Mouse (Mus musculus): ENCODE data around the gene Gramd2.
A peak's percentile ranks its signal among the peaks of the same experiment; 100 is the strongest.
"Not testable (repeated sequence)": the region's sequence is repeated elsewhere in the genome, so short reads cannot be mapped to it uniquely, and the experiment has no call there.

The Gramd2 gene

GRCm38 (mm10) chr9:59721144-59721543 lies 41.2 kb downstream of the Gramd2 start:
- no peak for DNase-seq (ENCODE audit: low spot score in 2 of 2)

GRCm38 (mm10) chr9:59723096-59723657 lies 43.2 kb downstream of the Gramd2 start:
- peak; percentile 45 to 51 for DNase-seq (ENCODE audit: low spot score in 2 of 2)

GRCm38 (mm10) chr9:59723791-59724442 lies 44.0 kb downstream of the Gramd2 start:
- DNase-seq (ENCODE audit: low spot score in 2 of 2), result no peak

GRCm38 (mm10) chr9:59725515-59725914 lies 45.6 kb downstream of the Gramd2 start:
- DNase-seq (ENCODE audit: low spot score in 2 of 2), result no peak

- no peak for DNase-seq (ENCODE audit: low spot score in 2 of 2)
Observed at GRCm38 (mm10) chr9:59727569-59728286, 47.8 kb downstream of the Gramd2 start.

- no peak for DNase-seq (ENCODE audit: low spot score in 2 of 2)
Observed at GRCm38 (mm10) chr9:59731136-59731535, 51.2 kb downstream of the Gramd2 start.

- DNase-seq (ENCODE audit: low spot score in 2 of 2), result peak in 1 of 2 experiments; percentile 64
Observed at GRCm38 (mm10) chr9:59733075-59733474, 53.1 kb downstream of the Gramd2 start.

GRCm38 (mm10) chr9:59735394-59735793 lies 55.5 kb downstream of the Gramd2 start:
- DNase-seq (ENCODE audit: low spot score in 2 of 2), result no peak

- no peak for DNase-seq (ENCODE audit: low spot score in 2 of 2)
Observed at GRCm38 (mm10) chr9:59740593-59740992, 60.6 kb downstream of the Gramd2 start.

GRCm38 (mm10) chr9:59743903-59744302 lies 64.0 kb downstream of the Gramd2 start:
- DNase-seq (ENCODE audit: low spot score in 2 of 2), result no peak

- no peak for DNase-seq (ENCODE audit: low spot score in 2 of 2)
Observed at GRCm38 (mm10) chr9:59748387-59748786, 68.4 kb downstream of the Gramd2 start.

GRCm38 (mm10) chr9:59748969-59749368 lies 69.0 kb downstream of the Gramd2 start:
- peak in 1 of 2 experiments; percentile 16 for DNase-seq (ENCODE audit: low spot score in 2 of 2)

GRCm38 (mm10) chr9:59749581-59750265 lies 69.8 kb downstream of the Gramd2 start:
- DNase-seq (ENCODE audit: low spot score in 2 of 2), result no peak

- DNase-seq (ENCODE audit: low spot score in 2 of 2), result peak; percentile 99 to 100
Observed at GRCm38 (mm10) chr9:59750267-59751065, 70.5 kb downstream of the Gramd2 start, which contains the start of the genes Senp8 and Myo9a. Gene Senp8 (minus strand): TSS chr9:59750710. Gene Myo9a (plus strand): TSS chr9:59750896.

- DNase-seq (ENCODE audit: low spot score in 2 of 2), result peak; percentile 86 to 98
Observed at GRCm38 (mm10) chr9:59751066-59751581, 71.2 kb downstream of the Gramd2 start.

GRCm38 (mm10) chr9:59751966-59752365 lies 72.0 kb downstream of the Gramd2 start:
- no peak for DNase-seq (ENCODE audit: low spot score in 2 of 2)

- no peak for DNase-seq (ENCODE audit: low spot score in 2 of 2)
Observed at GRCm38 (mm10) chr9:59755199-59755598, 75.3 kb downstream of the Gramd2 start.

GRCm38 (mm10) chr9:59757016-59757415 lies 77.1 kb downstream of the Gramd2 start:
- not testable (repeated sequence) for DNase-seq (ENCODE audit: low spot score in 2 of 2)

- DNase-seq (ENCODE audit: low spot score in 2 of 2), result no peak
Observed at GRCm38 (mm10) chr9:59760515-59760914, 80.6 kb downstream of the Gramd2 start.

GRCm38 (mm10) chr9:59766966-59767461 lies 87.1 kb downstream of the Gramd2 start:
- not testable (repeated sequence) for DNase-seq (ENCODE audit: low spot score in 2 of 2)

Data from urinary bladder, adult 18-20 months (tissue).